Mouse (Mus musculus) cerebellum, adult 2 months (tissue): ENCODE measurements around the gene Nell2. TPM values are rescaled to one million over a fixed set of nuclear protein-coding genes. Genes with fewer than 3 reads are reported as not detected.
A peak's percentile ranks its signal among the peaks of the same experiment; 100 is the strongest.

Experiments used
- DNase-seq, 2 experiments: peaks; one replicate each; pipeline ENCODE4 v3.0.0; 2021
- H3K27ac ChIP-seq: fragments of 200-500 bp; 2 replicates; pipeline ENCODE4 v1.5.1; 2012; ENCODE audit warnings: low read length, control low read depth, inconsistent platforms; ENCODE audit not compliant: insufficient read depth
- H3K27me3 ChIP-seq: fragments of 200-500 bp; 2 replicates; pipeline ENCODE4 v1.6.1; 2012; ENCODE audit warnings: inconsistent platforms, mild to moderate bottlenecking, low read length, moderate library complexity; ENCODE audit not compliant: control insufficient read depth, insufficient read depth
- H3K4me1 ChIP-seq: fragments of 200-500 bp; 2 replicates; pipeline ENCODE4 v1.6.1; 2011; ENCODE audit warnings: low read length; ENCODE audit not compliant: control insufficient read depth, insufficient read depth
- H3K4me3 ChIP-seq: fragments of 200-500 bp; replicated peaks from 2 replicates; pipeline ENCODE3; 2011; ENCODE audit warnings: mild to moderate bottlenecking, low read depth, low read length, control low read depth; ENCODE audit not compliant: insufficient read depth
- CTCF ChIP-seq: fragments of 200-500 bp; IDR thresholded peaks from 2 replicates; pipeline ENCODE4 v1.5.1; 2011; ENCODE audit warnings: low read depth, mild to moderate bottlenecking, control low read depth, low read length, moderate library complexity, borderline replicate concordance; ENCODE audit not compliant: insufficient read depth
- POLR2A ChIP-seq: fragments of 200-500 bp; IDR thresholded peaks from 2 replicates; pipeline ENCODE4 v1.6.1; 2011; ENCODE audit warnings: low read length, control low read depth, borderline replicate concordance; ENCODE audit not compliant: insufficient read depth
- WGBS: fragments of 180-500 bp; shearing (Covaris S2); methylation state at CpG from one replicate; pipeline ENCODE4 v1.1.7; 2018; 5-methylcytosine and 5-hydroxymethylcytosine counted together
- polyA plus RNA-seq: library from polyadenylated mRNA; depleted of rRNA; stranded (reverse); fragments of >200 nt; gene quantifications from 2 replicates; pipeline ENCODE4 v1.2.3, GENCODE M21; 2012

The Nell2 gene
- polyA plus RNA-seq, 1 experiment = 141 TPM

DNA sequence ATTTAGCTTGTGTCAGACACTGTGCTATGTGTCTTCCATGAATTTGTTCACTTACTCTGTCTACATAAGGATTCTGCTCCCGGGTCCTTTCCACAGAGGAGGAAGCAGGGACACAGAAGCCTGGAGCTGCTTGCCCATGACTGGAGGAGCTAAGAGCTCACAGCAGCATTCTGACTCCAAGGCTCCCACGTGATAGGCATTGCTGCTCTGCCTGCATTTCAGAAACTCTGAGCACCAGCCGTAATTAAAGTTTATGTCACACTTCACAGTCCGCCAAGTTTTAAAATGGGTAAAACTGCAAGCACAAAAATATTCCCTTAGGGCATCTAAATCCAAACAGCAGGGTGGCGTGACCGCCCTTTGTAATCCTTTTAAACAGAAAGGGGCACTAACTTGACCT lies 243.2 kb downstream of the Nell2 start:
- Histone ChIP-seq H3K27me3 (no peaks in the 10 kb centered on the region), H3K27ac (no peak overlapping the region), H3K4me3 (no peak overlapping the region), H3K4me1 (peaks cover 4% of the 10 kb centered on the region)
- WGBS = 69% methylated on average over 6 of the region's 6 CpGs
- no peak for TF ChIP-seq CTCF
- TF ChIP-seq POLR2A = no peak
- DNase-seq = no peak

DNA sequence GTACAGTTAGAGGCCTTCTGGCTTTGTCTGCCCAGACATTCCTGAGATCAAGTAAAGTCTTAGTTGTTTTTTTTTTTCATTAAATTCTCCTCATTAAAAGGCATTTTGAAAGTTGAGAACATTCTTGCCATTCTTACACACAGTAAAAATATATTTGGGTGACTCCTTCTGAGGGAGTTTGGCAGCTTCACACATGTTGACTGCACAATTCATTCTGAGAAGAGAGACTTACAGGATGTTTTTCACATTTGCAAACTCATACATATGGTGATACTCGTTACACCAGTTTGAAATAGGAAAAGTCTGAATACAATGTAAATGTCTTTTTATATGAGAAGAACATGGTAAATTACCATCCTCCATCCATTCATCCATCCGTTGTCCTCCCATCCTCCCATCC lies 247.4 kb downstream of the Nell2 start:
- Histone ChIP-seq H3K27ac (no peak overlapping the region), H3K27me3 (no peaks in the 10 kb centered on the region), H3K4me1 (no peaks in the 10 kb centered on the region), H3K4me3 (no peak overlapping the region)
- 93% methylated on average over 2 of the region's 2 CpGs for WGBS
- TF ChIP-seq POLR2A (no peak), CTCF (no peak)
- no peak for DNase-seq

DNA sequence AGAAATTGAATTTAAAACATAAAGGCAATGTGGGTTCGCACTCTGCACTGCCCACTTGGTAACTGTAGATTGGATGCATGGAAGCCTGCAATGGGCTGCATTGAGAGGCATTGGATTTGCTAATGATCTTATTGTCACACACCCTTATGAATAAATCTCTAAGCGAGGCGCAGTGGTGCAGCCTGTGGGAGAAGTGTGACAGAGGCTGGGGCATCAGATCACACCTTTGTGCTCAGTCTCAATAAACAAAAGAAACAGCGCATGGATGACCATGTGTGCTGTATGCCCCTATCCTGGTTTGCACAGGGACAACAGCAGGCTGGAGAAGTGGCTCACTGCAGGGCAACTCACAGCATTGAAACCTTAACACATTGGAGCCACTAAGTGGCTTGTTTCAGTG lies 250.4 kb downstream of the Nell2 start:
- 97% methylated on average over 4 of the region's 4 CpGs for WGBS
- no peak for DNase-seq

DNA sequence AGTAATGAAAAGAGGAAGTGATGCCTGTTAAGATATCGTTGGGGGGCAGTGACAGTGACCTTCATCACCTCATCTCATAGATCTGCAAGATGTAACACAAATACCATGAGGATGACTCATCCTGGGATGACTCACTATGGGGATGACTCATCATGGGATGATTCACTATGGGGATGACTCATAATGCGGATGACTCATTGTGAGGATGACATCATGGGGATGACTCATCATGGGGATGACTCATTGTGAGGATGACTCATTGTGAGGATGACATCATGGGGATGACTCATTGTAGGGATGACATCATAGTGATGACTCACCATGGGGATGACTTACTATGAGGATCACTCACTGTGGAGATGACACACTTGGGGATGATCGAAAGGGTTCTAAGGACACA lies 251.8 kb downstream of the Nell2 start:
- 99% methylated on average over 3 of the region's 3 CpGs for WGBS
- H3K27me3 ChIP-seq = no peaks in the 10 kb centered on the region
- no peak overlapping the region for H3K4me3 ChIP-seq
- DNase-seq = no peak
- H3K27ac ChIP-seq = no peak overlapping the region
- H3K4me1 ChIP-seq = peaks cover 4% of the 10 kb centered on the region
- no peak for TF ChIP-seq POLR2A
- no peak for TF ChIP-seq CTCF

More for the DNA sequence above, 250.4 kb downstream of the Nell2 start:
- H3K4me3 ChIP-seq = no peak overlapping the region
- no peak overlapping the region for H3K27ac ChIP-seq
- TF ChIP-seq CTCF (no peak), POLR2A (no peak)
- peaks cover 4% of the 10 kb centered on the region for H3K4me1 ChIP-seq
- H3K27me3 ChIP-seq = no peaks in the 10 kb centered on the region

DNA sequence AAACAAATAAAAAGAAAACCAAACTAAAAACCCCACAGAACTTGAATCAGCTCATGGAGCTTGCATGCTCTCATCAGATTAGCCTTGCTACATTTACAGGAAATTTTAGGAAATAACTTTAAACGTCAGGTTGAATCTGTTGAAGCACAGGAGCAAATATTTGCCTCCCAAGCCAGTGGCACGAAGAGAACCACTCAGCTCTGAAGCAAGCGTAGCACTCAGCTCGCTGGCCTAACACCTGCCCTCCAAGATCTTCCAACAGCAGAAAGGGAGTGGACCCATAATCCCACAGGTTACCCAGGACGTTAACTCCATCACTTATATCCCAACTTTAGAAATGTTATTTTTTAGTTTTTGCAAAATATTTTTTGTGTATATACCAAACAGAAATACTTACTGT lies 252.8 kb downstream of the Nell2 start:
- H3K27me3 ChIP-seq = no peaks in the 10 kb centered on the region
- peaks cover 4% of the 10 kb centered on the region for H3K4me1 ChIP-seq
- no peak for DNase-seq
- no peak for TF ChIP-seq POLR2A
- TF ChIP-seq CTCF = no peak
- H3K27ac ChIP-seq = no peak overlapping the region
- WGBS = 90% methylated on average over 5 of the region's 5 CpGs
- no peak overlapping the region for H3K4me3 ChIP-seq

DNA sequence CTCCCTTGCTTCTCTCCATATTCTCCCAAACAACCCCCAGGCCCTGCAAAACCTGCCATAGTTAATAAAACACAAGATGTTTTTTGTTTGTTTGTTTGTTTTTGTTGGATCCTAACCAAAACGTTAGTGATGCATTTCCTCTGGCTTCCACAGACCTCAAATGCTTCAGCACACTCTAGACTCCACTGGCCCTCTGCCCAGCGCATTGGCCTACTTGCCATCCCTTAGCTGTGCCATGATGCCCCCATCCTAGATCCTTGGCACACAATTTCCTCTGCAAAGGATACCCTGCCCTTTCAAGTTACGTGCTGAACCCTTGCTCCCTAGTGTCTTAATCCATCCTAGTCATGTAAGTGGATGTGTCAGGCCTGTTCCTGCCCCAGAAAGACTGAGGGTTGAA lies 255.1 kb downstream of the Nell2 start:
- 63% methylated on average over 3 of the region's 3 CpGs for WGBS
- DNase-seq = peak; percentile 42 to 60
- no peak overlapping the region for H3K4me3 ChIP-seq
- H3K27me3 ChIP-seq = no peaks in the 10 kb centered on the region
- TF ChIP-seq POLR2A = no peak
- TF ChIP-seq CTCF = no peak
- H3K4me1 ChIP-seq = peaks cover 7% of the 10 kb centered on the region
- H3K27ac ChIP-seq = no peak overlapping the region

DNA sequence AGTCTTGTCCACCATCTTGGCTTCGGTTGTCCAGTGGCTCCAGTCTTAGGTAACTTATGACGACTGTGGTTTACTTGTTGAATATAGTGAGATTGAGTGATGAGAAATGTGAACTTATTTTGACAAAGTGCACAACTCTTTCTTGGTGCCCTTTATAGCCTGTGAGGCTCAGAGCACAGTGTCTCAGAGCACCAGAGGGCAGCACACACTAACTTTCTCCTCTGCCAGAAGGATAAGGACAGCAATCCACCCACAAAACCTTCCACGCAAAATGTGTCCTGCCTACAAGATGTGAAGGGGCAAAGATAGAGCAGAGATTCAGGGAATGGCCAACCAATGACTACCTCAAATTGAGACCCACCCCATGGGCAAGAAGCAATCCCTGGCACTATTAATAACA lies 256.2 kb downstream of the Nell2 start:
- no peak for DNase-seq
- WGBS = 86% methylated on average over 3 of the region's 3 CpGs
- H3K4me1 ChIP-seq = peaks cover 7% of the 10 kb centered on the region

DNA sequence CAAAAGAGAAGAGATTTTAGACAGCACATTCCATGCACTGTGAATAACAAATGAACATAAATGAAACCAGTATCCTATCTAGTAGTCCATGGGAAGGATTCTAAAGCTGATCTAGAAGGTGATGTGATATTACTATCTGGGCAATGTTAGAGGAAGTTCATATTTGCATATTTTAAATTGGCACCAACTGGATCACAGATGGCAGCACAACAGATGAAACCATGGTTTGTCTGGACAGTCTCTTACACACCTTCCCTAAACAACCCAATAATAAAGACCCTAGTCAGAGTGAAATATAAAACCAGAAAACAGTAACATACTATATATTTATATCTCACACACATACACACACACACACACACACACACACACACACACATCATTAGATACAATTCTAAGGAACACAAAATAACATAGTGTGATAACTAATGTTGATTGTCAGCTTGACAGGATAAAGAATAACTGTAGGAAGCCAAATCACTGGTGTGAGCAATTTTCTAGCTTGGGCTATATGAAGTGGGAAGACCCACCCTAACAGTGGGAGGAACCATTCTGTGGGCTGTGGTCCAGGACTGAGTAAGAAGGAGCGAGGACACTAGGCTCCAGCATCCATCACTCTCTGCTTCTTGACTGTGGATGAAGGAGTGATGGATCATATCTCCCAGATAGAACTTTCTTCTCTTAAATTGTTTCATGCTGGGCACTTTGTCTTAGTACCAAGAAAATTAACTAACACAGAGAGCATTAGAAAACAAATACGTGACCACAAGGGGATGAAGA lies 268.5 kb downstream of the Nell2 start:
- DNase-seq = peak in 1 of 2 experiments; percentile 29

More for the DNA sequence above, 256.2 kb downstream of the Nell2 start:
- TF ChIP-seq CTCF (peak; percentile 34; the same call in 1 of the 2 replicates), POLR2A (no peak)
- H3K27me3 ChIP-seq = no peaks in the 10 kb centered on the region
- H3K4me3 ChIP-seq = no peak overlapping the region
- H3K27ac ChIP-seq = no peak overlapping the region

More for the DNA sequence above, 268.5 kb downstream of the Nell2 start:
- WGBS = 82% methylated on average over 2 of the region's 2 CpGs
- no peaks in the 10 kb centered on the region for H3K27me3 ChIP-seq
- no peak overlapping the region for H3K4me3 ChIP-seq
- H3K4me1 ChIP-seq = peaks cover 15% of the 10 kb centered on the region
- TF ChIP-seq POLR2A = no peak
- H3K27ac ChIP-seq = no peak overlapping the region
